Mouse (Mus musculus): Measurements from ENCODE around the gene Ahctf1. TPM values are rescaled to one million over a fixed set of nuclear protein-coding genes. Genes with fewer than 3 reads are reported as not detected.
"Not testable (repeated sequence)": the region's sequence is repeated elsewhere in the genome, so short reads cannot be mapped to it uniquely, and the experiment has no call there.

Ahctf1 gene
- polyA plus RNA-seq, 1 experiment: 10.5 TPM

DNA sequence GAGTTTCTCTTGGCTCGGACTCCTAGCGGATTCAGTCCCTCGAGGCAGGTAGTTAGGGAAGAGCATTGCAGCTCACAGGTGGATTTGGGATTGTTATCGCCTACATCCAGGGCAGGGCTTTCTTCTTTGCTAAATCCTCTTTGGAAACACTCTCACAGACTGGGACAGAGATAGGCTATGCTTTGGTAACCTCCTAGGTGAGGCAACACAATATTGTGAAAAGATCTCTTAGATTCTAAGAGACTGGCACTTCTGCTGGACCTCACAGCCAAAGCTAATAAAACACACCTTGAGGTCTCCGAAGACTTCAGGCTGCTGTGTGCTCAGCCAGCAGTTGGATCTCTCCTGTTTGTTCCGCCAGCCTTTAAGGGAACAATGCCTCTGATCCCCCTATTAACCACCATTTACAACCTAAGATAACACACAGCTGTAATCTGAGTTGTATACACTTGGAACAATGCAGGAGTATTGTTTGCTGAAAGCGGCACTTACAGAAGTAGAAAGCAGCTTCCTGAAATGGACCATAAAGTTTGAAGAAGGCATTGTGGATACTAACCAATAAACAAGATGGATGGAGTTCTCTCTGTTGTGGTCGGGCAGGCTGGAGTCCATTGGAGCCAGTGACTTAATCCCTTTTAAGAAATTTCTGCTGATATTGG lies 80.5 kb downstream of the Ahctf1 start:
- Histone ChIP-seq H3K27me3 (replicated peaks) (peaks cover 12% of the 10 kb centered on the region), H3K4me1 (no peaks in the 10 kb centered on the region), H3K9me3 (no peaks in the 10 kb centered on the region; the same call in 1 of the 2 replicates), H3K36me3 (replicated peaks; ENCODE audit: low read length) (no peaks in the 10 kb centered on the region), H3K4me3 (replicated peaks) (no peak overlapping the region)
- TF ChIP-seq GATA1 (IDR thresholded peaks at IDR 0.05; ENCODE audit: borderline replicate concordance, low read length) (no peak), FLI1 (IDR thresholded peaks at IDR 0.05; ENCODE audit: low read length) (no peak)

GRCm38 (mm10) chr1:179715786-179716185 lies 87.7 kb downstream of the Ahctf1 start:
- Histone ChIP-seq H3K4me1 (peaks cover 7% of the 10 kb centered on the region), H3K36me3 (replicated peaks; ENCODE audit: low read length) (no peaks in the 10 kb centered on the region), H3K27me3 (replicated peaks) (peaks cover 5% of the 10 kb centered on the region), H3K4me3 (replicated peaks) (no peak overlapping the region), H3K9me3 (peaks cover 3% of the 10 kb centered on the region; the same call in 1 of the 2 replicates)
- TF ChIP-seq GATA1 (IDR thresholded peaks at IDR 0.05; ENCODE audit: borderline replicate concordance, low read length) (no peak), FLI1 (IDR thresholded peaks at IDR 0.05; ENCODE audit: low read length) (no peak)

DNA sequence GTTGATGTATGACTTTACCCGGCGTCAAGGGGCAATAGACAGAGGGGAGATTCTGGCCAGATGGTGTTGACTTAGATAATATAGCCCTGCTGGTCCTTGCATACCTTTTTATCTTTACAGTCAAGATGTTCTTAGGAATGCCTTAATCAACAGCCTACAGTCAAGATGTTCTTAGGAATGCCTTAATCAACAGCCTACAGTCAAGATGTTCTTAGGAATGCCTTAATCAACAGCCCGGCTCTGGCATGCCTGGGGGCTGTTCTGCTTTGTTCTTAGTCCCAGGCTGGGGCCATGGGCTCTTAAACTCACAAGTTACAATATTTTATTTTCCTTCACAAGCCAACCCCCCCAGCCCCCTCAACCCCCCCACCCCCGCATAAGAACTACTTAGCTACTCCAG lies 88.2 kb downstream of the Ahctf1 start:
- not testable (repeated sequence) for H3K36me3 ChIP-seq (replicated peaks; ENCODE audit: low read length); H3K27me3 ChIP-seq (replicated peaks); H3K4me1 ChIP-seq; H3K4me3 ChIP-seq (replicated peaks); H3K9me3 ChIP-seq

DNA sequence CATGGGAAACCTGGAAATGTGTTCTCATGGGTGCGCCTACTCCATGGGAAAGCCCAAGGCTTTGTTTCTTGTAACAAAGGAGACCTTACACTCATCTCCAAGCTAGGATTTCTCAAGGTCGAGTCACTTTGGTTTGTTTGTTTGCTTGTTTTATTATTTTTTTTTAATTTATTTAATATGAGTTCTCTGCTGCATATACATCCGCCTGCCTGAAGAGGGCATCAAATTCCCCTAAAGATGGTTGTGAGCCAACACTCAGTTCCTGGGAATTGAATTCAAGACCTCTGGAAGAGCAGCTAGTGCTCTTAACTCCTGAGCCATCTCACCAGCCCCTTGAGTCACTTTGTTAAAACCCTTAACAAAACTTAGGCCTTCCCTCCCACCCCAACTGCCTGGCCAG lies 90.1 kb downstream of the Ahctf1 start:
- Histone ChIP-seq H3K4me3 (replicated peaks) (no peak overlapping the region), H3K4me1 (peaks cover 20% of the 10 kb centered on the region), H3K36me3 (replicated peaks; ENCODE audit: low read length) (no peaks in the 10 kb centered on the region), H3K9me3 (peaks cover 3% of the 10 kb centered on the region; the same call in 1 of the 2 replicates), H3K27me3 (replicated peaks) (peaks cover 10% of the 10 kb centered on the region)
- TF ChIP-seq FLI1 (IDR thresholded peaks at IDR 0.05; ENCODE audit: low read length) (no peak), GATA1 (IDR thresholded peaks at IDR 0.05; ENCODE audit: borderline replicate concordance, low read length) (no peak)

DNA sequence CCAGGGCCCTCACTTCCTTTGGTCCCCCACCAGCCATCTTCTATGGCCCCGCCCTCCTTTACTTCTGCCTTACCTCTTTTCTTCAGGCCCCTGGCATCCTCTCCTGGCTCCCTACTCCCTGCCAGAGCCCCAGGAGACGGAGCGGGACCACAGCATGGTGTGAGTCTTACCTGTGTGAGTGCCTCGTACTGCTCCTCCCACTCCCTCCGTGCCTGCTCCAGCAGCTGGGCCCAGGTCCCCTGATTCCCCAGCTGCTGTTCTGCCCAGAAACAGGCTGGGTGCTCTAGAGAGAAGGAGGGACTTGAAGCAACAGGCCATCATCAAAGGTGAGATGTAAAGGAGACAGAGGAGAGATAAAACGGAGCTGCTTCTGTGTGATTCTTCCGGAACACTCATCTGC lies 90.8 kb downstream of the Ahctf1 start:
- Histone ChIP-seq H3K4me1 (peaks cover 20% of the 10 kb centered on the region), H3K4me3 (replicated peaks) (no peak overlapping the region), H3K9me3 (peaks cover 3% of the 10 kb centered on the region; the same call in 1 of the 2 replicates), H3K36me3 (replicated peaks; ENCODE audit: low read length) (no peaks in the 10 kb centered on the region), H3K27me3 (replicated peaks) (peaks cover 13% of the 10 kb centered on the region)
- TF ChIP-seq FLI1 (IDR thresholded peaks at IDR 0.05; ENCODE audit: low read length) (no peak), GATA1 (IDR thresholded peaks at IDR 0.05; ENCODE audit: borderline replicate concordance, low read length) (no peak)

DNA sequence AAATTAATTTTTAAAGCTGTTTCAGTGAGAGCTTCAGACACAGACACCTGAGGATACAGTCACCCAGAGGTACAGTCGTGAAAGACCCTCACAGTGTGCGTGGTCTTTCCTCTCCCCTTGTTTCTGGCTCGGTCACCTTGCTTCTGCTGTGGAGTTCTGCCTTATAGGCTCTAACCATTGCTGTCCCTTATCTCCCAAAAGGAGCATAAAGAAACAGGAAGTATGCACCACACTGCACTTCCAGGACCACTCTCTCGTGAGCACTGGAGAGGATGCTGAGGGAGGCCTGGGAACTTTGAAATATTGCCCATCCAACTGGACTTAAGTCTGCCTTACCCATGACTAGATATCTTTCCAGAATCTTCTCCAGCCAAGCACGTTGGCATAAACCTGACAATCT lies 92.7 kb downstream of the Ahctf1 start:
- no peaks in the 10 kb centered on the region for H3K36me3 ChIP-seq (replicated peaks; ENCODE audit: low read length)
- H3K4me3 ChIP-seq (replicated peaks): no peak overlapping the region
- peaks cover 18% of the 10 kb centered on the region for H3K4me1 ChIP-seq
- TF ChIP-seq GATA1 (IDR thresholded peaks at IDR 0.05; ENCODE audit: borderline replicate concordance, low read length) (no peak), FLI1 (IDR thresholded peaks at IDR 0.05; ENCODE audit: low read length) (no peak)
- peaks cover 3% of the 10 kb centered on the region; the same call in 1 of the 2 replicates for H3K9me3 ChIP-seq
- peaks cover 18% of the 10 kb centered on the region for H3K27me3 ChIP-seq (replicated peaks)

DNA sequence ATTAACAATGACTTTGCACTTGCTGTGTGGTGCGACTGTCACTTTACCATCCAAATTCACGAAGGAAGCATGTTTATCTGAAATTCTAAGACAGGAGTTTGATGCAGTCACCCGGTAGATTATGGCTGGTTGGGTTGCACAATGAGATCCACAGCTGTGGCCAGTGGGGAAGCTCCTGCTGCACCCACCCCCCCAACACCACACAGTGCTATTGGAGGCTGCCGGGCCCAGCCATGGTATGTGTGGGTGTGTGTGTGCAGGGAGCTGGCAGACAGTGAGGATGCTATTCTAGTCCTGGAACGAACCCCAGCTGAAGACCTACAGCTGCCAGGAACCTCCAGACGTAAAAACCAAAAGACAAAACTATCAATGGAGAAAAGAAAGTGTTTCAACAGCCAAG lies 94.1 kb downstream of the Ahctf1 start:
- peaks cover 21% of the 10 kb centered on the region for H3K27me3 ChIP-seq (replicated peaks)
- H3K4me3 ChIP-seq (replicated peaks): no peak overlapping the region
- H3K9me3 ChIP-seq: peaks cover 3% of the 10 kb centered on the region; the same call in 1 of the 2 replicates
- no peaks in the 10 kb centered on the region for H3K36me3 ChIP-seq (replicated peaks; ENCODE audit: low read length)
- peaks cover 20% of the 10 kb centered on the region for H3K4me1 ChIP-seq
- TF ChIP-seq FLI1 (IDR thresholded peaks at IDR 0.05; ENCODE audit: low read length): no peak
- TF ChIP-seq GATA1 (IDR thresholded peaks at IDR 0.05; ENCODE audit: borderline replicate concordance, low read length): no peak

GRCm38 (mm10) chr1:179705154-179705553 lies 98.3 kb downstream of the Ahctf1 start:
- Histone ChIP-seq H3K9me3 (no peaks in the 10 kb centered on the region), H3K4me3 (replicated peaks) (no peak overlapping the region), H3K4me1 (peaks cover 20% of the 10 kb centered on the region), H3K36me3 (replicated peaks; ENCODE audit: low read length) (no peaks in the 10 kb centered on the region), H3K27me3 (replicated peaks) (peaks cover 29% of the 10 kb centered on the region)
- TF ChIP-seq GATA1 (IDR thresholded peaks at IDR 0.05; ENCODE audit: borderline replicate concordance, low read length) (no peak), FLI1 (IDR thresholded peaks at IDR 0.05; ENCODE audit: low read length) (no peak)

GRCm38 (mm10) chr1:179704150-179704549 lies 99.3 kb downstream of the Ahctf1 start:
- Histone ChIP-seq H3K4me3 (replicated peaks) (peak overlapping the region; percentile 72), H3K27me3 (replicated peaks) (peaks cover 33% of the 10 kb centered on the region), H3K9me3 (no peaks in the 10 kb centered on the region), H3K36me3 (replicated peaks; ENCODE audit: low read length) (no peaks in the 10 kb centered on the region), H3K4me1 (peaks cover 14% of the 10 kb centered on the region)
- TF ChIP-seq GATA1 (IDR thresholded peaks at IDR 0.05; ENCODE audit: borderline replicate concordance, low read length) (no peak), FLI1 (IDR thresholded peaks at IDR 0.05; ENCODE audit: low read length) (no peak)

Other genes with a start within 250 kb of the Ahctf1 start
- 0.57 TPM in 1 of 2 replicates, not detected in the other for gene Sccpdh, start 135.5 kb downstream of the Ahctf1 start, polyA plus RNA-seq (2012; ENCODE audit: insufficient read depth, low replicate concordance)
- not detected in 2 replicates for gene Kif28, start 58.4 kb downstream of the Ahctf1 start, polyA plus RNA-seq (2012; ENCODE audit: insufficient read depth, low replicate concordance)
- gene Gm10518, start 304 bp downstream of the Ahctf1 start, polyA plus RNA-seq (2012; ENCODE audit: insufficient read depth, low replicate concordance): not detected in 2 replicates
- gene Cdc42bpa, start 156.8 kb upstream of the Ahctf1 start, polyA plus RNA-seq (2012; ENCODE audit: insufficient read depth, low replicate concordance): 16.1 and 80.7 TPM in 2 replicates

Measured in megakaryocyte, embryonic 14.5 days (primary cell).